ENCODE assay signal across 12 mouse cellular contexts in genomic region chr16:83071488-83071887, GRCm38 (mm10).
"Had no signal": no experiment of that assay in that cellular context is flagged by ENCODE, and none has a peak within 500 bp of the region (broad histone marks: within the 10 kb centered on the region; RNA-seq: fewer than 3 reads in every experiment).

No protein-coding gene starts in this region.

- H3K9me3 ChIP-seq: liver, embryonic 13.5 days had no signal

- H3K4me3 ChIP-seq: left cerebral cortex, adult 2 months; liver, embryonic 13.5 days had no signal

- H3K36me3 ChIP-seq: liver, embryonic 13.5 days had no signal

- H3K27me3 ChIP-seq: liver, embryonic 13.5 days had no signal

- H3K4me1 ChIP-seq: liver, embryonic 13.5 days had no signal

- H3K9ac ChIP-seq: liver, embryonic 13.5 days had no signal

- H3K4me2 ChIP-seq: liver, embryonic 13.5 days; midbrain, embryonic 11.5 days had no signal

- H3K27ac ChIP-seq: kidney, postnatal 0 days; left cerebral cortex, adult 2 months; liver, embryonic 13.5 days; stomach, postnatal 0 days had no signal

- DNase-seq: kidney, postnatal 36 days; layer of hippocampus, postnatal 36 days; liver, embryonic 13.5 days; lung, adult 2 months; lung, postnatal 14 days; lung, postnatal 4 days; midbrain, embryonic 14.5 days; thymus, postnatal 25 days had no signal
